In the genomic region with DNA sequence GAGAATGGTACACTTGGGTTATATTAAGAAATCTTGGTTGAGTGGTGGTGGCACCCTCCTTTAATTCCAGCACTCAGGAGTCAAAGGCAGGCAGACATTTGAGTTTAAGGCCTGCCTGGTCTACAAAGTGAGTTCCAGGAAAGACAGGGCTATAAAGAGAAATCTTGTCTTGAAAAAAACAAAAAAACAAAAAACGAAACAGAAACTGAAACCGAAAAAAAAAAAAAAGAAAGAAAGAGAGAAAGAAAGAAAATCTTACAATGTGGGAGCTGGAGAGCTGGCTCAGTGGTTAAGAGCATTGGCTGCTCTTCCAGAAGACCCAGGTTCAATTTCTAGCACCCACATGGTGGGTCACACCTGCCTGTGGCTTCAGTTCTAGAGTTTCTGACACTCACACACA, we compare ENCODE assay signal across 33 mouse cellular contexts. TPM values are rescaled to one million over a fixed set of nuclear protein-coding genes. Genes with fewer than 3 reads are reported as not detected.
DNase-seq lines count a peak whose midpoint lies in the region; ATAC-seq lines count a peak whose summit lies in the region.
"Had no signal": no experiment of that assay in that cellular context is flagged by ENCODE, and none has a peak within 500 bp of the region (broad histone marks: within the 10 kb centered on the region; RNA-seq: fewer than 3 reads in every experiment).

No protein-coding gene starts in this region.

- peaks cover 62% of the 10 kb centered on the region for H3K36me3 ChIP-seq in liver, embryonic 13.5 days
- peaks cover 36% of the 10 kb centered on the region for H3K36me3 ChIP-seq in liver, embryonic 11.5 days (ENCODE audit: control insufficient read depth, insufficient read depth, low read length)

- H3K4me3 ChIP-seq in liver, embryonic 13.5 days (replicated peaks) = no peak overlapping the region
- no peak overlapping the region for H3K4me3 ChIP-seq in liver, embryonic 11.5 days (ENCODE audit: low read depth, low read length)
- H3K4me3 ChIP-seq: embryonic facial prominence, embryonic 12.5 days; embryonic facial prominence, embryonic 15.5 days; gastrocnemius, adult 2 months; heart, embryonic 12.5 days; heart, embryonic 15.5 days; intestine, embryonic 15.5 days had no signal

- H3K4me1 ChIP-seq in liver, embryonic 13.5 days (replicated peaks) = peaks cover 22% of the 10 kb centered on the region
- no peaks in the 10 kb centered on the region for H3K4me1 ChIP-seq in liver, embryonic 11.5 days (replicated peaks; ENCODE audit: control insufficient read depth, insufficient read depth, low read length)

- H3K4me2 ChIP-seq in liver, embryonic 13.5 days = no peak overlapping the region
- no peak overlapping the region for H3K4me2 ChIP-seq in liver, embryonic 11.5 days
- H3K4me2 ChIP-seq: embryonic facial prominence, embryonic 12.5 days; embryonic facial prominence, embryonic 15.5 days; heart, embryonic 12.5 days; heart, embryonic 15.5 days; hindbrain, embryonic 14.5 days; intestine, embryonic 15.5 days had no signal

- H3K9ac ChIP-seq in liver, embryonic 13.5 days = peak overlapping the region; percentile 26; the same call in 1 of the 2 replicates
- no peak overlapping the region for H3K9ac ChIP-seq in liver, embryonic 11.5 days (ENCODE audit: low read depth, low read length)
- H3K9ac ChIP-seq: embryonic facial prominence, embryonic 12.5 days; embryonic facial prominence, embryonic 15.5 days; forebrain, postnatal 0 days; heart, embryonic 12.5 days; heart, embryonic 15.5 days; hindbrain, embryonic 14.5 days; intestine, embryonic 15.5 days had no signal

- WGBS in liver, embryonic 13.5 days (ENCODE audit: insufficient replicate concordance) = 84% methylated on average over 2 of the region's 2 CpGs
- WGBS in liver, embryonic 11.5 days = 87% methylated on average over 2 of the region's 2 CpGs

- DNase-seq in liver, embryonic 13.5 days = no peak
- DNase-seq in liver, embryonic 11.5 days (ENCODE audit: low spot score) = no peak
- DNase-seq in CD4-positive helper T cell, adult 2 months (ENCODE audit: low read depth, low spot score) = peak; percentile 64
- peak; percentile 81 for DNase-seq in induced T-regulatory cell, adult 2 months (ENCODE audit: low read depth)
- no peak for DNase-seq in kidney, postnatal 14 days
- no peak for DNase-seq in urinary bladder, adult 18-20 months (ENCODE audit: low spot score in 2 of 2)
- no peak for DNase-seq in heart, postnatal 14 days
- DNase-seq: adrenal gland, postnatal 10 days; adrenal gland, postnatal 36 days; B cell, adult 2 months; cerebellum, adult 18-20 months; cerebellum, adult 9-10 months; cerebellum, postnatal 25 days; forebrain, postnatal 0 days; gastrocnemius, adult 2 months; gastrocnemius, postnatal 25 days; heart, adult 18-20 months; heart, postnatal 10 days; heart, postnatal 4 days had no signal

- no peak for ATAC-seq in liver, embryonic 13.5 days (ENCODE audit: low read depth)
- ATAC-seq in liver, embryonic 11.5 days (replicated peaks; ENCODE audit: low FRiP score) = no peak
- peak; percentile 13 for ATAC-seq in CD4-positive, CD25-positive, alpha-beta regulatory T cell, adult 4 months
- ATAC-seq: forebrain, embryonic 14.5 days; forebrain, postnatal 0 days; hindbrain, postnatal 0 days; intestine, embryonic 15.5 days had no signal

- H3K9me3 ChIP-seq in liver, embryonic 13.5 days (replicated peaks) = no peaks in the 10 kb centered on the region
- no peaks in the 10 kb centered on the region for H3K9me3 ChIP-seq in liver, embryonic 11.5 days (ENCODE audit: control insufficient read depth, low read length)
- H3K9me3 ChIP-seq: embryonic facial prominence, embryonic 12.5 days; embryonic facial prominence, embryonic 15.5 days; heart, embryonic 12.5 days; heart, embryonic 15.5 days; intestine, embryonic 15.5 days had no signal

- no peak overlapping the region for H3K27ac ChIP-seq in liver, embryonic 13.5 days
- no peak overlapping the region for H3K27ac ChIP-seq in liver, embryonic 11.5 days (ENCODE audit: low read depth, low read length)
- H3K27ac ChIP-seq: embryonic facial prominence, embryonic 12.5 days; embryonic facial prominence, embryonic 15.5 days; gastrocnemius, adult 2 months; heart, embryonic 15.5 days; hindbrain, embryonic 14.5 days; hindbrain, postnatal 0 days; intestine, embryonic 15.5 days had no signal

- intact Hi-C loops in heart, postnatal 14 days (cut with DNase I) = no loop called here

- no peaks in the 10 kb centered on the region for H3K27me3 ChIP-seq in liver, embryonic 13.5 days
- H3K27me3 ChIP-seq in liver, embryonic 11.5 days (replicated peaks; ENCODE audit: control insufficient read depth, insufficient read depth, low read length) = no peaks in the 10 kb centered on the region
- H3K27me3 ChIP-seq: embryonic facial prominence, embryonic 12.5 days; embryonic facial prominence, embryonic 15.5 days; heart, embryonic 12.5 days; heart, embryonic 15.5 days; intestine, embryonic 15.5 days had no signal

RNA-seq across cellular contexts. Expression of a gene that starts 4.9 kb away (rescaled TPM):
- 5.7 and 7.1 TPM in 2 replicates for polyA plus RNA-seq in liver, embryonic 13.5 days (2015; fragmentation: Nextera tagmentation; extraction: Ambion mirVana)
- polyA plus RNA-seq in liver, embryonic 11.5 days (2014; fragmentation: Nextera tagmentation; extraction: Ambion mirVana) = 5.6 and 6.6 TPM in 2 replicates
- polyA plus RNA-seq in CD4-positive, CD25-positive, alpha-beta regulatory T cell, adult 4 months (2017; shearing (Covaris generic)) = 1 to 10 TPM; 6.7 to 9.1 TPM
- 10 to 100 TPM; 73.7 to 78.8 TPM for total RNA-seq in heart, postnatal 14 days (2021)

RNA-seq across cellular contexts. Expression of a gene that starts 21.1 kb away (rescaled TPM):
- polyA plus RNA-seq in liver, embryonic 13.5 days (2015; fragmentation: Nextera tagmentation; extraction: Ambion mirVana) = 77.8 and 83.4 TPM in 2 replicates
- 132 and 137 TPM in 2 replicates for polyA plus RNA-seq in liver, embryonic 11.5 days (2014; fragmentation: Nextera tagmentation; extraction: Ambion mirVana)
- polyA plus RNA-seq in CD4-positive, CD25-positive, alpha-beta regulatory T cell, adult 4 months (2017; shearing (Covaris generic)) = 10 to 100 TPM; 45.4 to 48.2 TPM
- total RNA-seq in heart, postnatal 14 days (2021) = 10 to 100 TPM; 29.2 to 33.7 TPM

RNA-seq across cellular contexts. Expression of a gene that starts 26.7 kb away (rescaled TPM):
- polyA plus RNA-seq in liver, embryonic 13.5 days (2015; fragmentation: Nextera tagmentation; extraction: Ambion mirVana) = 0.08 and 0.10 TPM in 2 replicates
- 0.66 and 1.0 TPM in 2 replicates for polyA plus RNA-seq in liver, embryonic 11.5 days (2014; fragmentation: Nextera tagmentation; extraction: Ambion mirVana)
- not detected for polyA plus RNA-seq in CD4-positive, CD25-positive, alpha-beta regulatory T cell, adult 4 months (2017; shearing (Covaris generic))
- total RNA-seq in heart, postnatal 14 days (2021) = 1 to 10 TPM; 1.6 to 1.8 TPM
- total RNA-seq: common myeloid progenitor, adult 5-6 weeks; MEL had no signal

RNA-seq across cellular contexts. Expression of a gene that starts 32.5 kb away (rescaled TPM):
- 22.6 and 25.1 TPM in 2 replicates for polyA plus RNA-seq in liver, embryonic 13.5 days (2015; fragmentation: Nextera tagmentation; extraction: Ambion mirVana)
- polyA plus RNA-seq in liver, embryonic 11.5 days (2014; fragmentation: Nextera tagmentation; extraction: Ambion mirVana) = 12.9 and 18.0 TPM in 2 replicates
- polyA plus RNA-seq in CD4-positive, CD25-positive, alpha-beta regulatory T cell, adult 4 months (2017; shearing (Covaris generic)) = 1 to 10 TPM; 2.9 to 4.2 TPM
- 1 to 10 TPM; 6.8 to 7.4 TPM for total RNA-seq in heart, postnatal 14 days (2021)

RNA-seq across cellular contexts. Expression of a gene that starts 59.9 kb away (rescaled TPM):
- not detected in 2 replicates for polyA plus RNA-seq in liver, embryonic 13.5 days (2015; fragmentation: Nextera tagmentation; extraction: Ambion mirVana)
- not detected in 2 replicates for polyA plus RNA-seq in liver, embryonic 11.5 days (2014; fragmentation: Nextera tagmentation; extraction: Ambion mirVana)
- polyA plus RNA-seq in CD4-positive, CD25-positive, alpha-beta regulatory T cell, adult 4 months (2017; shearing (Covaris generic)) = not detected
- not detected for total RNA-seq in heart, postnatal 14 days (2021)
- total RNA-seq: adrenal gland, adult 18-20 months; adrenal gland, postnatal 10 days; adrenal gland, postnatal 36 days; common myeloid progenitor, adult 5-6 weeks; gastrocnemius, adult 2 months; gastrocnemius, postnatal 25 days; heart, adult 18-20 months; heart, postnatal 10 days; heart, postnatal 4 days; MEL had no signal
- polyA plus RNA-seq: embryonic facial prominence, embryonic 12.5 days; embryonic facial prominence, embryonic 15.5 days; forebrain, embryonic 11.5 days; forebrain, embryonic 14.5 days; heart, embryonic 12.5 days; heart, embryonic 15.5 days; hindbrain, embryonic 11.5 days had no signal

Comparison
In these comparisons a context has a peak if more than half of its experiments do, and no peak if none do; other contexts are left out.
1. DNase-seq: peak in CD4-positive helper T cell, adult 2 months (single experiment) and induced T-regulatory cell, adult 2 months (single experiment); none in liver, embryonic 13.5 days (single experiment), liver, embryonic 11.5 days (single experiment), kidney, postnatal 14 days (single experiment), urinary bladder, adult 18-20 months (0 of 2) and heart, postnatal 14 days (0 of 2).